Mouse (Mus musculus) lung, postnatal 0 days (tissue): ENCODE data around the gene Kmt2a. TPM values are rescaled to one million over a fixed set of nuclear protein-coding genes. Genes with fewer than 3 reads are reported as not detected.

Experiments used
- ATAC-seq: fragments of 200-750 bp; cut with Nextera tagmentation; 2 replicates; pipeline ENCODE4 v1.8.0; 2017; ENCODE audit warnings: moderate library complexity
- DNase-seq: peaks from one replicate; pipeline ENCODE4 v3.0.0-alpha.2; 2016; ENCODE audit warnings: low spot score
- H3K27ac ChIP-seq: fragments of 300-500 bp; sonication (generic); 2 replicates; pipeline ENCODE4 v1.5.1; 2014; ENCODE audit warnings: antibody characterized with exemption, mild to moderate bottlenecking, low read length, mixed read lengths
- H3K27me3 ChIP-seq: fragments of 300-500 bp; sonication (generic); replicated peaks from 2 replicates; pipeline ENCODE4 v1.6.1; 2014; ENCODE audit warnings: low read length, mixed read lengths; ENCODE audit not compliant: insufficient read depth
- H3K36me3 ChIP-seq: fragments of 300-500 bp; sonication (generic); 2 replicates; pipeline ENCODE4 v1.6.1; 2014; ENCODE audit warnings: low read length, mixed read lengths; ENCODE audit not compliant: insufficient read depth
- H3K4me1 ChIP-seq: fragments of 300-500 bp; sonication (generic); 2 replicates; pipeline ENCODE4 v1.6.1; 2014; ENCODE audit warnings: antibody characterized with exemption, low read depth, low read length, mixed read lengths; ENCODE audit not compliant: insufficient read depth
- H3K4me2 ChIP-seq: fragments of 300-500 bp; sonication (generic); replicated peaks from 2 replicates; pipeline ENCODE4 v1.6.1; 2014; ENCODE audit warnings: low read depth, mild to moderate bottlenecking, low read length, moderate library complexity, mixed read lengths
- H3K4me3 ChIP-seq: fragments of 300-500 bp; sonication (generic); 2 replicates; pipeline ENCODE4 v1.5.1; 2014; ENCODE audit warnings: low read depth, low read length
- H3K9ac ChIP-seq: fragments of 300-500 bp; sonication (generic); replicated peaks from 2 replicates; pipeline ENCODE4 v1.6.1; 2014; ENCODE audit warnings: low read depth, mild to moderate bottlenecking
- H3K9me3 ChIP-seq: fragments of 300-500 bp; sonication (generic); 2 replicates; pipeline ENCODE4 v1.6.1; 2016; ENCODE audit warnings: low read length, mixed read lengths
- CTCF ChIP-seq: IDR thresholded peaks from 2 replicates; pipeline ENCODE4 v1.5.1; 2016; ENCODE audit warnings: antibody characterized with exemption, mild to moderate bottlenecking
- EP300 ChIP-seq: IDR thresholded peaks from 2 replicates; pipeline ENCODE4 v1.6.1; 2016; ENCODE audit warnings: antibody characterized with exemption, mild to moderate bottlenecking, control low read depth
- WGBS: fragments of 180-500 bp; shearing (Covaris S2); extraction: QIAGEN DNeasy Blood & Tissue Kit; methylation state at CpG from one replicate; pipeline ENCODE4 v1.1.7; 2014; 5-methylcytosine and 5-hydroxymethylcytosine counted together
- polyA plus RNA-seq: library from polyadenylated mRNA; unstranded; fragments of >200 nt; fragmentation: Nextera tagmentation; extraction: Ambion mirVana; gene quantifications from 2 replicates; pipeline ENCODE4 v1.2.1, GENCODE M21; 2015

Kmt2a gene
- polyA plus RNA-seq: 6.9 and 8.1 TPM in 2 replicates

DNA sequence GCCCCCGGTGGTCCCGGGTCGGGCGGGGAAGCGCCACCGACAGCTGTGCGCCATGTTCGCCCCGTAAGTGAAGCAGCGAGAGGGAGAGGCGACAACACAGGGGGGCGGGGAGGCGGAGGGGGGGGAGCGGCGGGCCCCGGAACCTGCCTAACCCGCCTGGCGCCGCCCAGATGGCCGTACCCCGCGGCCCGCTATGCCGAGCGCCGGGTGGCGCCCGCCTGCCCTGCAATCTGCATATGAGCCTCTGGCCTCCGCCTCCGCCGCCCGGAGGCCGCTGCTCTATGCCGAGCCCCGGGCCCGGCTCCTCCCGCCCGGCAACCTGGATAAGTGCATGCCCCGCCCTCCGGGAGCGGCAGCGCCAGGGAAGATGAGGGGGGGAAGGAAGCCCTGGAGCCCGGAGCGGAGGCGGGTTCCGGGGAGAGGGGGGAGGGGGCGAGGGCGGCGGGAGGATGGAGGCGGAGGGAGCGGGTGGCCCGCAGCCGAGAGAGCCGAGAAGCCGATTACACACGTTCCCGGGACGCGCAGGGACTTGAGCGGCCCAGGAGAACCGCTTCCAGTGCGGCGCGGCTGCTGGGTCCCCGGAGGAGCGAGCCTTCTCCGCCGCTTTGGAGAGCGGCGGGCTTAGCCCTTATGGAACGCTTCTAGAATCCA is at the start of gene Kmt2a:
Gene Kmt2a (minus strand): TSS at position 76 of the 651 bp plus-strand sequence.
- peak; percentile 95 for DNase-seq
- H3K4me1 ChIP-seq: peaks cover 9% of the 10 kb centered on the region
- peak within 1 kb of the TSS; percentile 93 for H3K27ac ChIP-seq
- peak within 1 kb of the TSS; percentile 84 for H3K9ac ChIP-seq
- H3K4me2 ChIP-seq: peak within 1 kb of the TSS; percentile 99
- H3K27me3 ChIP-seq: no peaks in the 10 kb centered on the region
- WGBS: under 1% methylated on average over 29 of the region's 71 CpGs
- TF ChIP-seq EP300 (no peak), CTCF (0 out of 2 replicates have a peak, but pooled peaks have one; percentile 9)
- peak; percentile 90 for ATAC-seq
- H3K4me3 ChIP-seq: peak within 1 kb of the TSS; percentile 96
- no peaks in the 10 kb centered on the region for H3K9me3 ChIP-seq
- no peaks in the 10 kb centered on the region for H3K36me3 ChIP-seq

GRCm38 (mm10) chr9:44921543-44921942 is 40.4 kb upstream of the Kmt2a start:
- DNase-seq (no peak), ATAC-seq (no peak)
- H3K4me2 ChIP-seq: peak overlapping the region; percentile 62
- H3K4me3 ChIP-seq: no peak overlapping the region
- 0 out of 2 replicates have a peak overlapping the region, but pooled peaks have one; percentile 92 for H3K9ac ChIP-seq
- H3K27ac ChIP-seq: peak overlapping the region; percentile 88
- no peaks in the 10 kb centered on the region for H3K9me3 ChIP-seq
- TF ChIP-seq CTCF: 0 out of 2 replicates have a peak, but pooled peaks have one; percentile 9
- no peak for TF ChIP-seq EP300
- 71% methylated on average over 2 of the region's 2 CpGs for WGBS
- no peaks in the 10 kb centered on the region for H3K27me3 ChIP-seq
- 0 out of 2 replicates have a peak, but pooled peaks cover 5% of the 10 kb centered on the region for H3K36me3 ChIP-seq
- H3K4me1 ChIP-seq: no peaks in the 10 kb centered on the region

GRCm38 (mm10) chr9:44921123-44921468 is 40.0 kb upstream of the Kmt2a start:
- Histone ChIP-seq H3K36me3 (0 out of 2 replicates have a peak, but pooled peaks cover 5% of the 10 kb centered on the region), H3K27ac (peak overlapping the region; percentile 88), H3K9ac (peak overlapping the region; percentile 92), H3K9me3 (no peaks in the 10 kb centered on the region), H3K4me3 (peak overlapping the region; percentile 92), H3K4me1 (no peaks in the 10 kb centered on the region), H3K27me3 (no peaks in the 10 kb centered on the region), H3K4me2 (peak overlapping the region; percentile 62)
- no peak; the same call in 1 of the 2 replicates for TF ChIP-seq EP300
- no peak for TF ChIP-seq CTCF
- ATAC-seq: peak; percentile 92
- DNase-seq: peak; percentile 95
- 1% methylated on average over 8 of the region's 8 CpGs for WGBS

DNA sequence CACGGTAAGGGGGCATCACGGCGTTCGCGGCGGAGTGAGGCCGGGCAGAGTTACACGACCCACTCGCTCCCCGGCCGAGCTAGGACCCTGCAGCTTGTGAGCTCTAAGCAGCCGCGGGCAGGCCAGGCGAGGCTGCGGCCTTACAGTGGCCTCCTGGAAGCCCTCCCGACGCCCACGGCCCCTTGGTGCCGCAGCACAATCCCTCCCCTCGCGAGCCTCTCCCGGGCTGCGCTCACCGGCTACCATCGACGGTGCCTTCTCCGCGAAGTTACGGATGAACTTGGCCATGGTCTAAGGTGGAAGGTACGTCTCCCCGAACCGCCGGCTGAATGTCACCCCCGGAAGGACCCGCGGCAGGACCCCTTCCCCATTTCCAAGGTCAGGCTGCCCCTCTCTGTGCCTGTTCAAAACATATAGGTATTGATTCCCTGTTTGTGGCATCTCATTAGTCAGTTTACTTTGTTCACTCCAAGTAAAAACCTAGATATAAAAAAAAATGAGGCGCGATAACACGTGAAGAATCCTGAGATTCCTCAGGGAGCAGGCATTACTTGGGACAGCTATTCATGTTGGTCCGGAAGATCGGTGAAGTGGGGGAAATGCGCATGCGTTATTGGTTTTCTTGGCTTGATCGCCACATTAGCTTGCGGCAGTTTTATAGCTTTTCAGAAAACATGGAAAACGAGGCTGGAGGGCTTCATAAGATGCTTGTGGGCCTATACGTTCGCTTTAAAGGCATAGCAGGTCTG is 39.5 kb upstream of the Kmt2a start, which contains the start of gene Atp5l:
Gene Atp5l (minus strand): TSS at position 369 of the 749 bp plus-strand sequence.
- H3K27me3 ChIP-seq: no peaks in the 10 kb centered on the region
- H3K4me2 ChIP-seq: peak within 1 kb of the TSS; percentile 62
- peak within 1 kb of the TSS; percentile 92 for H3K9ac ChIP-seq
- DNase-seq (peak; percentile 98), ATAC-seq (peak; percentile 91)
- no peaks in the 10 kb centered on the region for H3K4me1 ChIP-seq
- 1% methylated on average over 48 of the region's 48 CpGs for WGBS
- TF ChIP-seq CTCF: no peak
- peak; percentile 88 for TF ChIP-seq EP300
- H3K9me3 ChIP-seq: no peaks in the 10 kb centered on the region
- H3K36me3 ChIP-seq: 0 out of 2 replicates have a peak, but pooled peaks cover under 1% of the 10 kb centered on the region
- H3K27ac ChIP-seq: peak within 1 kb of the TSS; percentile 88
- peak within 1 kb of the TSS; percentile 92 for H3K4me3 ChIP-seq

DNA sequence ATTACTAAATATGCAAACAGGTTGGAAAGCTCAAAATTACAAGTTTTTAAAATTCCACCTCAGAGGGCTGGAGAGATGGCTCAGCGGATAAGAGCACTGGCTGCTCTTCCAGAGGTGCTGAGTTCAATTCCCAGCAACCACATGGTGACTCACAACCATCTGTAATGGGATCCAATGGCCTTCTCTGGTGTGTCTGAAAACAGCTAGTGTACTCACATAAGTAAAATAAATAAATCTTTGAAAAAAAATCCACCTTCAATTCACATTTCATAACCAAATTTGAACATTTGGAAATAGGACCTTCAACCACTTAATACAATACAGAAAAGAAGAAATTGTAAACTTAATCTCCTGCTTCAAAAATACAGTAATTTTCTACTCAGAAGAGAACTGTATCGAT is 38.5 kb upstream of the Kmt2a start:
- no peak for TF ChIP-seq CTCF
- TF ChIP-seq EP300: no peak
- DNase-seq (no peak), ATAC-seq (no peak)
- H3K27ac ChIP-seq: peak overlapping the region; percentile 88; the same call in 1 of the 2 replicates
- H3K4me1 ChIP-seq: no peaks in the 10 kb centered on the region; the same call in 1 of the 2 replicates
- H3K4me3 ChIP-seq: peak overlapping the region; percentile 92
- H3K9ac ChIP-seq: peak overlapping the region; percentile 92
- 30% methylated on average over 2 of the region's 2 CpGs for WGBS
- no peaks in the 10 kb centered on the region for H3K36me3 ChIP-seq
- H3K9me3 ChIP-seq: no peaks in the 10 kb centered on the region
- no peaks in the 10 kb centered on the region for H3K27me3 ChIP-seq
- peak overlapping the region; percentile 62 for H3K4me2 ChIP-seq

- H3K4me1 ChIP-seq: no peaks in the 10 kb centered on the region; the same call in 1 of the 2 replicates
- peaks cover 16% of the 10 kb centered on the region; the same call in 1 of the 2 replicates for H3K36me3 ChIP-seq
- 61% methylated on average over 1 of the region's 1 CpGs for WGBS
- ATAC-seq (no peak), DNase-seq (peak; percentile 72)
- no peak overlapping the region for H3K4me2 ChIP-seq
- no peak overlapping the region for H3K27ac ChIP-seq
- H3K4me3 ChIP-seq: no peak overlapping the region
- no peaks in the 10 kb centered on the region for H3K27me3 ChIP-seq
- TF ChIP-seq CTCF (peak; percentile 72), EP300 (no peak)
- H3K9me3 ChIP-seq: no peaks in the 10 kb centered on the region
- H3K9ac ChIP-seq: no peak overlapping the region
Observed at GRCm38 (mm10) chr9:44916196-44916595, 35.1 kb upstream of the Kmt2a start.
